Comparison of ENCODE assay signal across 8 mouse cellular contexts in the genomic region with DNA sequence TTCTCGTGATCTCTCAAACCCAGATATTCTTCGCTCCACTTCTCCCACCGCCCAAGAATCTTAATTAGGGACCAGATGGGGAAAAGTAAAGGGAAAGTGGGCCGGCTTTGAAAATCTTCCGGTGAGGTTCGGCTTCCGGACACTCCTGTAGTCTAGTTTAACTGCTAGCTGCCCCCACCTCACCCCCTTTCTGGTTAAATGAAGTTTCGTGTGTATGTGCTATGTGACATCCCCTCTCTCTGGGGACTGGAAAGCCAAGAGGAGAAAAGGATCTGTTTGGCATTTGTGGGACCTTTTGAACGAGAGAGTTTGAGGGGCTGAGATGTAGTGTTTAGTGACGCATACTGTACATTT. TPM values are rescaled to one million over a fixed set of nuclear protein-coding genes. Genes with fewer than 3 reads are reported as not detected.
DNase-seq lines count a peak whose midpoint lies in the region; ATAC-seq and TF ChIP-seq lines count a peak whose summit lies in the region.

A gene (minus strand): TSS at position 270 of the 354 bp plus-strand sequence.

- H3K27me3 ChIP-seq in hindbrain, embryonic 11.5 days (ENCODE audit: control insufficient read depth, insufficient read depth, low read length) = no peaks in the 10 kb centered on the region
- no peaks in the 10 kb centered on the region for H3K27me3 ChIP-seq in liver, embryonic 12.5 days (replicated peaks)

- under 1% methylated on average over 10 of the region's 10 CpGs for WGBS in hindbrain, embryonic 11.5 days
- WGBS in liver, embryonic 12.5 days (ENCODE audit: insufficient replicate concordance) = under 1% methylated on average over 10 of the region's 10 CpGs

- no peak for DNase-seq in layer of hippocampus, adult 18-20 months (ENCODE audit: low spot score in 2 of 2)
- no peak for DNase-seq in layer of hippocampus, adult 9-11 months
- peak; percentile 34 for DNase-seq in hindbrain, embryonic 11.5 days (ENCODE audit: low spot score)
- DNase-seq in urinary bladder, postnatal 25 days (ENCODE audit: low spot score) = no peak
- no peak for DNase-seq in adrenal gland, adult 18-20 months (ENCODE audit: low spot score in 2 of 2)
- no peak for DNase-seq in urinary bladder, adult 18-20 months (ENCODE audit: low spot score in 2 of 2)

- peak within 1 kb of the TSS; percentile 85 for H3K9ac ChIP-seq in hindbrain, embryonic 11.5 days (ENCODE audit: low read depth, low read length)
- peak within 1 kb of the TSS; percentile 94 for H3K9ac ChIP-seq in liver, embryonic 12.5 days

- TF ChIP-seq CTCF in bone marrow macrophage, adult 2 months (IDR thresholded peaks at IDR 0.05; ENCODE audit: low read depth, low read length) = no peak

- ATAC-seq in hindbrain, embryonic 11.5 days (ENCODE audit: low FRiP score) = no peak
- ATAC-seq in liver, embryonic 12.5 days = no peak

- H3K9me3 ChIP-seq in hindbrain, embryonic 11.5 days (ENCODE audit: control insufficient read depth, low read length) = no peaks in the 10 kb centered on the region
- H3K9me3 ChIP-seq in liver, embryonic 12.5 days (replicated peaks) = no peaks in the 10 kb centered on the region

- peak within 1 kb of the TSS; percentile 85 for H3K4me2 ChIP-seq in hindbrain, embryonic 11.5 days (replicated peaks; ENCODE audit: low read depth, low read length)
- H3K4me2 ChIP-seq in liver, embryonic 12.5 days = peak within 1 kb of the TSS; percentile 90

- peak within 1 kb of the TSS; percentile 73 for H3K27ac ChIP-seq in bone marrow macrophage, adult 2 months (ENCODE audit: insufficient read depth, low read depth, low read length)
- H3K27ac ChIP-seq in hindbrain, embryonic 11.5 days (ENCODE audit: low read depth, low read length) = peak within 1 kb of the TSS; percentile 74
- peak within 1 kb of the TSS; percentile 83 for H3K27ac ChIP-seq in liver, embryonic 12.5 days

- no peaks in the 10 kb centered on the region; the same call in 1 of the 2 replicates for H3K36me3 ChIP-seq in hindbrain, embryonic 11.5 days (ENCODE audit: control insufficient read depth, insufficient read depth, low read length)
- H3K36me3 ChIP-seq in liver, embryonic 12.5 days = peaks cover 44% of the 10 kb centered on the region

- peak within 1 kb of the TSS; percentile 93 for H3K4me3 ChIP-seq in bone marrow macrophage, adult 2 months (ENCODE audit: insufficient read depth, low read length)
- H3K4me3 ChIP-seq in hindbrain, embryonic 11.5 days (ENCODE audit: low read depth, low read length) = peak within 1 kb of the TSS; percentile 61
- H3K4me3 ChIP-seq in liver, embryonic 12.5 days = peak within 1 kb of the TSS; percentile 91

- peaks cover 7% of the 10 kb centered on the region for H3K4me1 ChIP-seq in bone marrow macrophage, adult 2 months (ENCODE audit: control insufficient read depth, insufficient read depth, low read length)
- peaks cover 6% of the 10 kb centered on the region for H3K4me1 ChIP-seq in hindbrain, embryonic 11.5 days (replicated peaks; ENCODE audit: control insufficient read depth, insufficient read depth, low read length)
- H3K4me1 ChIP-seq in liver, embryonic 12.5 days = peaks cover 39% of the 10 kb centered on the region

- TF ChIP-seq POLR2A in bone marrow macrophage, adult 2 months (IDR thresholded peaks at IDR 0.05; ENCODE audit: borderline replicate concordance, low read depth, low read length) = no peak

RNA-seq across cellular contexts. Expression of the gene that starts here (rescaled TPM):
- 10 to 100 TPM; 12.6 to 15.5 TPM for total RNA-seq in layer of hippocampus, adult 18-20 months (2021)
- polyA plus RNA-seq in bone marrow macrophage, adult 2 months (2012; ENCODE audit: insufficient read depth, insufficient read length, missing spikeins) = 5.0 and 7.7 TPM in 2 replicates
- 34.1 and 36.2 TPM in 2 replicates for polyA plus RNA-seq in hindbrain, embryonic 11.5 days (2014; fragmentation: Nextera tagmentation; extraction: Ambion mirVana)
- 11.8 and 12.4 TPM in 2 replicates for polyA plus RNA-seq in liver, embryonic 12.5 days (2016; fragmentation: Nextera tagmentation; extraction: Ambion mirVana)
- 1 to 10 TPM; 6.2 to 6.3 TPM for total RNA-seq in adrenal gland, adult 18-20 months (2021)
